Mouse (Mus musculus) megakaryocyte, adult 5-6 weeks (primary cell): ENCODE data around the gene Gm3286. TPM values are rescaled to one million over a fixed set of nuclear protein-coding genes. Genes with fewer than 3 reads are reported as not detected.
"Not testable (repeated sequence)": the region's sequence is repeated elsewhere in the genome, so short reads cannot be mapped to it uniquely, and the experiment has no call there.

Experiments
- ATAC-seq: 2 replicates; pipeline ENCODE4 v1.8.0; 2016; ENCODE audit warnings: mild to moderate bottlenecking, inconsistent platforms; ENCODE audit not compliant: poor library complexity, severe bottlenecking
- total RNA-seq, 2 experiments: library from RNA; stranded (forward) in 1 of 2; stranded (reverse) in 1 of 2; fragments of 153-499, 151-499 nt in 1 of 2; fragments of 221-1000, 200-1000 nt in 1 of 2; gene quantifications; 2 replicates each; pipeline versions ENCODE4 v1.2.3 to v1.2.4; 2015 to 2017

Gene Gm3286
- total RNA-seq (2015): not detected in 2 replicates
- total RNA-seq (2017): not detected in 2 replicates

- not testable (repeated sequence) for ATAC-seq
These were observed at the start of gene Gm3286 for GRCm38 (mm10) chr5:95510458-95510857. Gm3286 (plus strand) TSS chr5:95510758.

Other genes with a start within 250 kb of the Gm3286 start
- not detected in 2 replicates for gene Gm10424, start 238.0 kb upstream of the Gm3286 start, total RNA-seq (2015)
- not detected in 2 replicates for gene Gm10424, start 238.0 kb upstream of the Gm3286 start, total RNA-seq (2017)
- gene Gm3259, start 204.8 kb upstream of the Gm3286 start, total RNA-seq (2015): not detected in 2 replicates
- gene Gm3259, start 204.8 kb upstream of the Gm3286 start, total RNA-seq (2017): not detected in 2 replicates
- gene D5Ertd577e, start 54.0 kb upstream of the Gm3286 start, total RNA-seq (2015): not detected in 2 replicates
- gene D5Ertd577e, start 54.0 kb upstream of the Gm3286 start, total RNA-seq (2017): not detected in 2 replicates
- not detected in 2 replicates for gene Gm7971, start 84.1 kb downstream of the Gm3286 start, total RNA-seq (2015)
- gene Gm7971, start 84.1 kb downstream of the Gm3286 start, total RNA-seq (2017): not detected in 2 replicates
- gene Gm7978, start 225.4 kb downstream of the Gm3286 start, total RNA-seq (2015): not detected in 2 replicates
- gene Gm7978, start 225.4 kb downstream of the Gm3286 start, total RNA-seq (2017): not detected in 2 replicates
- not detected in 2 replicates for gene Gm7982, start 231.3 kb downstream of the Gm3286 start, total RNA-seq (2015)
- not detected in 2 replicates for gene Gm7982, start 231.3 kb downstream of the Gm3286 start, total RNA-seq (2017)